Mouse (Mus musculus): ENCODE data around the gene Hmgb1.

DNA sequence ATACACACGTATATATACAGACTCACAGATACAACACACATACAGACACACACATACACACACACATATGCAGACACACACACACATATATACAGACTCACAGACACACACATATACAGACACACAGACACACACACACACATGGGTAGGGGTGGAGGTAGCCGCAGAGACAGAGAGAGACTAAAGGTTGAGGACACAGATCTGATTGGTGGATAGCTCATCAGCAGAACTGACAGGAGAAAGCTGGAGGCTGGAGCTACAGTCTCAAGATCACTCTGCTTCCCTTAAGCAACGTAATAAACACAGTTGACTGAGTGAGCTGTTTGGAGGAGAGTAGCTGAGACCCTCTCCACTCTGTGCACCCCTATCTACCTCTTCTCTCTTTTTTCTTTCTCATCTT lies 75.1 kb downstream of the Hmgb1 start:
- TF ChIP-seq POLR2A (IDR thresholded peaks at IDR 0.05; ENCODE audit: extremely low read depth, insufficient read depth, low read length) (no peak), CTCF (IDR thresholded peaks at IDR 0.05; ENCODE audit: extremely low read depth, insufficient read depth, low read length) (no peak)
